Mouse (Mus musculus) kidney, embryonic 16.5 days (tissue): Measurements from ENCODE around the gene Nek5. TPM values are rescaled to one million over a fixed set of nuclear protein-coding genes. Genes with fewer than 3 reads are reported as not detected.

Experiments used
- ATAC-seq: fragments of 200-750 bp; cut with Nextera tagmentation; 2 replicates; pipeline ENCODE4 v1.8.0; 2017; ENCODE audit warnings: moderate TSS enrichment; ENCODE audit not compliant: low FRiP score, low TSS enrichment
- H3K27ac ChIP-seq: fragments of 300-500 bp; sonication (generic); 2 replicates; pipeline ENCODE4 v1.5.1; 2014; ENCODE audit warnings: low read length
- H3K27me3 ChIP-seq: fragments of 300-500 bp; sonication (generic); 2 replicates; pipeline ENCODE4 v1.6.1; 2014; ENCODE audit warnings: low read length, control low read depth, mixed read lengths; ENCODE audit not compliant: insufficient read depth
- H3K36me3 ChIP-seq: fragments of 300-500 bp; sonication (generic); 2 replicates; pipeline ENCODE4 v1.6.1; 2014; ENCODE audit warnings: low read length, control low read depth, mixed read lengths; ENCODE audit not compliant: insufficient read depth
- H3K4me1 ChIP-seq: fragments of 300-500 bp; sonication (generic); 2 replicates; pipeline ENCODE4 v1.6.1; 2014; ENCODE audit warnings: low read length, control low read depth, mixed read lengths; ENCODE audit not compliant: insufficient read depth
- H3K4me2 ChIP-seq: fragments of 300-500 bp; sonication (generic); replicated peaks from 2 replicates; pipeline ENCODE4 v1.6.1; 2014; ENCODE audit warnings: low read depth, low read length
- H3K4me3 ChIP-seq: fragments of 300-500 bp; sonication (generic); 2 replicates; pipeline ENCODE4 v1.5.1; 2014; ENCODE audit warnings: mild to moderate bottlenecking, low read length
- H3K9ac ChIP-seq: fragments of 300-500 bp; sonication (generic); replicated peaks from 2 replicates; pipeline ENCODE4 v1.6.1; 2014; ENCODE audit warnings: low read length
- H3K9me3 ChIP-seq: fragments of 300-500 bp; sonication (generic); 2 replicates; pipeline ENCODE4 v1.6.1; 2016; ENCODE audit warnings: low read length, control low read depth
- WGBS: fragments of 180-500 bp; shearing (Covaris S2); extraction: QIAGEN DNeasy Blood & Tissue Kit; methylation state at CpG from one replicate; pipeline ENCODE4 v1.1.7; 2014; 5-methylcytosine and 5-hydroxymethylcytosine counted together
- polyA plus RNA-seq: library from polyadenylated mRNA; unstranded; fragments of >200 nt; fragmentation: Nextera tagmentation; extraction: Ambion mirVana; gene quantifications from 2 replicates; pipeline ENCODE4 v1.2.1, GENCODE M21; 2015

Gene Nek5
- polyA plus RNA-seq, 1 experiment from 2014 or later, result 0.59 TPM

- Histone ChIP-seq H3K27ac (no peak overlapping the region), H3K4me2 (no peak overlapping the region), H3K27me3 (no peaks in the 10 kb centered on the region), H3K36me3 (no peaks in the 10 kb centered on the region), H3K4me3 (no peak overlapping the region), H3K9ac (no peak overlapping the region), H3K9me3 (no peaks in the 10 kb centered on the region), H3K4me1 (no peaks in the 10 kb centered on the region)
- 93% methylated on average over 9 of the region's 9 CpGs for WGBS
- no peak for ATAC-seq
Measured at GRCm38 (mm10) chr8:22036137-22036536, 88.7 kb downstream of the Nek5 start.

GRCm38 (mm10) chr8:22030990-22031389 lies 93.9 kb downstream of the Nek5 start:
- 73% methylated on average over 3 of the region's 3 CpGs for WGBS
- Histone ChIP-seq H3K9ac (no peak overlapping the region), H3K27me3 (no peaks in the 10 kb centered on the region), H3K4me3 (no peak overlapping the region), H3K27ac (no peak overlapping the region), H3K4me1 (no peaks in the 10 kb centered on the region), H3K9me3 (no peaks in the 10 kb centered on the region), H3K36me3 (no peaks in the 10 kb centered on the region), H3K4me2 (no peak overlapping the region)
- no peak for ATAC-seq

GRCm38 (mm10) chr8:22028973-22029372 lies 95.9 kb downstream of the Nek5 start:
- no peaks in the 10 kb centered on the region for H3K9me3 ChIP-seq
- ATAC-seq, result 0 out of 2 replicates have a peak, but pooled peaks have one; percentile 9
- no peaks in the 10 kb centered on the region for H3K4me1 ChIP-seq
- no peaks in the 10 kb centered on the region for H3K36me3 ChIP-seq
- 86% methylated on average over 3 of the region's 3 CpGs for WGBS
- no peaks in the 10 kb centered on the region for H3K27me3 ChIP-seq
- no peak overlapping the region for H3K4me2 ChIP-seq
- H3K27ac ChIP-seq, result no peak overlapping the region
- no peak overlapping the region for H3K9ac ChIP-seq
- H3K4me3 ChIP-seq, result no peak overlapping the region

- Histone ChIP-seq H3K9ac (no peak overlapping the region), H3K27ac (no peak overlapping the region), H3K9me3 (no peaks in the 10 kb centered on the region), H3K4me2 (no peak overlapping the region), H3K36me3 (no peaks in the 10 kb centered on the region), H3K27me3 (no peaks in the 10 kb centered on the region), H3K4me1 (no peaks in the 10 kb centered on the region), H3K4me3 (no peak overlapping the region)
- 72% methylated on average over 4 of the region's 4 CpGs for WGBS
- ATAC-seq, result no peak
Measured at GRCm38 (mm10) chr8:22025241-22025640, 99.6 kb downstream of the Nek5 start.

Other genes with a start within 250 kb of the Nek5 start
- gene Defb9, start 239.6 kb downstream of the Nek5 start, polyA plus RNA-seq, result not detected in 2 replicates
- not detected in 2 replicates for gene Defb11, start 218.6 kb downstream of the Nek5 start, polyA plus RNA-seq
- gene Defb15, start 192.3 kb downstream of the Nek5 start, polyA plus RNA-seq, result not detected in 2 replicates
- gene Defb35, start 186.7 kb downstream of the Nek5 start, polyA plus RNA-seq, result not detected in 2 replicates
- gene Defb13, start 178.3 kb downstream of the Nek5 start, polyA plus RNA-seq, result not detected in 2 replicates
- gene Fam90a1a, start 166.3 kb downstream of the Nek5 start, polyA plus RNA-seq, result not detected in 2 replicates
- not detected in 2 replicates for gene Ccdc70, start 155.3 kb downstream of the Nek5 start, polyA plus RNA-seq
- 0.67 and 0.72 TPM in 2 replicates for gene Atp7b, start 64.7 kb downstream of the Nek5 start, polyA plus RNA-seq
- gene Alg11, start 64.3 kb downstream of the Nek5 start, polyA plus RNA-seq, result 33.0 and 36.0 TPM in 2 replicates
- 5.9 and 7.2 TPM in 2 replicates for gene Nek3, start 41.4 kb upstream of the Nek5 start, polyA plus RNA-seq
- 38.5 and 40.6 TPM in 2 replicates for gene Ckap2, start 60.8 kb upstream of the Nek5 start, polyA plus RNA-seq
- gene Vps36, start 67.8 kb upstream of the Nek5 start, polyA plus RNA-seq, result 35.8 and 39.5 TPM in 2 replicates
- gene Thsd1, start 102.3 kb upstream of the Nek5 start, polyA plus RNA-seq, result 18.1 and 18.7 TPM in 2 replicates
- 0.06 TPM in 1 of 2 replicates, not detected in the other for gene Tpte, start 158.4 kb upstream of the Nek5 start, polyA plus RNA-seq